Mouse (Mus musculus): Measurements from ENCODE around the gene Gm10073. TPM values are rescaled to one million over a fixed set of nuclear protein-coding genes. Genes with fewer than 3 reads are reported as not detected.
"Not testable (repeated sequence)": the region's sequence is repeated elsewhere in the genome, so short reads cannot be mapped to it uniquely, and the experiment has no call there.

Gene Gm10073
- polyA plus RNA-seq (2016; fragmentation: Nextera tagmentation; extraction: Ambion mirVana) = 6.2 and 8.0 TPM in 2 replicates

DNA sequence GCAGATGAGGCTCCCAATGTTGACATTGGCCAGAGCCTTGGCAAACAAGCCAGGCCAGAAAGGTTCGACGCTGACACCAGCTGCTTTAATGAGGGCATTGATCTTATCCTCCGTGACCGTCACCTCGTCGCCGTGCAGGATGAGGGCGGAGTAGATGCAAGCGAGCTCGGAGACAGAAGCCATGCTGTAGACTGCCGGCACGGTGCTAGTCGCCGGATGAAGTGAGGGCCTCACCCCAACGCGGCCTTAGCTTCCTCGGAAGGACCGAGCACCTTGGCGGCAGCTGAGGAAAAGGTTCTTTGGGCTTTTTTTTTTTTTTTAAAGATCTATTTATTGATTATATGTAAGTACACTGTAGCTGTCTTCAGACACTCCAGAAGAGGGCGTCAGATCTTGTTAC lies at the start of gene Gm10073:
TSS of gene Gm10073 (minus strand) at position 294 of the 400 bp plus-strand sequence.
- peaks cover 15% of the 10 kb centered on the region for H3K4me1 ChIP-seq (replicated peaks)
- 51% methylated on average over 20 of the region's 20 CpGs for WGBS
- H3K4me3 ChIP-seq; H3K9me3 ChIP-seq; H3K36me3 ChIP-seq; H3K27ac ChIP-seq; DNase-seq (ENCODE audit: low spot score): not testable (repeated sequence)
- peaks cover 15% of the 10 kb centered on the region for H3K27me3 ChIP-seq (ENCODE audit: insufficient read depth, poor library complexity, severe bottlenecking)

GRCm38 (mm10) chr8:106623016-106623415 lies 49.8 kb upstream of the Gm10073 start:
- no peaks in the 10 kb centered on the region for H3K9me3 ChIP-seq
- WGBS = 77% methylated on average over 5 of the region's 5 CpGs

GRCm38 (mm10) chr8:106620488-106620887 lies 47.2 kb upstream of the Gm10073 start:
- Histone ChIP-seq H3K9me3 (no peaks in the 10 kb centered on the region), H3K27me3 (ENCODE audit: insufficient read depth, poor library complexity, severe bottlenecking) (no peaks in the 10 kb centered on the region)

More at GRCm38 (mm10) chr8:106623016-106623415, 49.8 kb upstream of the Gm10073 start:
- no peaks in the 10 kb centered on the region for H3K27me3 ChIP-seq (ENCODE audit: insufficient read depth, poor library complexity, severe bottlenecking)
- no peak overlapping the region for H3K4me3 ChIP-seq
- peaks cover 17% of the 10 kb centered on the region for H3K4me1 ChIP-seq (replicated peaks)
- DNase-seq (ENCODE audit: low spot score) = no peak
- no peaks in the 10 kb centered on the region for H3K36me3 ChIP-seq
- H3K27ac ChIP-seq = no peak overlapping the region

DNA sequence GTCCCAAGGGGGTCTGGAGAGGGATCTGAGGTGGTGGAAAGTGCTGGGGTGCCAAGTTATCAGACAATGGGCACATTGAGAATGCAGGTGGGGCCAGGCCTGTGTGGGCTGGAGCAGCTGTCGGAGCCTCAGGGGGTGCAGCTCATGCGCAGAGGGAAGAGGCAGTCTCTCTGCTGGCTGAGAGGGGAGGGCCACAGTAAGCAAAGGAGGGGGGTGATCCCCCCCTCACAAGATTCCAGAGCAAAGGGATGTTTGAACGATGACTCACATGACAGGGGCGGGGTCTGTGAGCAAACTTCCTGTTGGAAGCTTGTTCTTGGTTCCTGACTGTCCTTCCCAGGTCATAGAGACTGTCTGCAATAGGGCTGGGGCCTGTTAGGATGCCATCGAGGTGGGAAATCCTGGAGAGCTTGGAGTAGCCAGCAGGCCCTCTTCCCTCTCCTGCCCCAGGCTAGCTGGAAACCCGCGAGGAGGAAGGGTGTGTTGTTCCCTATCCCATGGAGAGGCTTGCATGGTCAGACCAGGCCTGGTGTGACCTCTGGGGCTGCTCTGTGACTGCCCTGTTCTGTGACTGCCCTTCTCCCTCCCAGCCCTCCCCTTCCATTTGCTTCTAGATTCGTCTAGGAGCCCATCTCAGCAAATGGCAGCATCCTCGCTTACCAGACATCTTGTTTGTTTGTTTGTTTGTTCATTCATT lies 46.4 kb upstream of the Gm10073 start:
- Histone ChIP-seq H3K27me3 (ENCODE audit: insufficient read depth, poor library complexity, severe bottlenecking) (no peaks in the 10 kb centered on the region), H3K4me1 (replicated peaks) (peaks cover 35% of the 10 kb centered on the region), H3K36me3 (no peaks in the 10 kb centered on the region), H3K9me3 (no peaks in the 10 kb centered on the region), H3K4me3 (no peak overlapping the region), H3K27ac (peak overlapping the region; percentile 57)
- WGBS = 47% methylated on average over 9 of the region's 9 CpGs
- DNase-seq (ENCODE audit: low spot score) = peak; percentile 55

More at GRCm38 (mm10) chr8:106620488-106620887, 47.2 kb upstream of the Gm10073 start:
- peak overlapping the region; percentile 57; the same call in 1 of the 2 replicates for H3K27ac ChIP-seq
- H3K4me3 ChIP-seq = no peak overlapping the region
- 90% methylated on average over 2 of the region's 2 CpGs for WGBS
- DNase-seq (ENCODE audit: low spot score) = no peak
- no peaks in the 10 kb centered on the region for H3K36me3 ChIP-seq
- H3K4me1 ChIP-seq (replicated peaks) = peaks cover 31% of the 10 kb centered on the region

- Histone ChIP-seq H3K4me3 (no peak overlapping the region), H3K27ac (no peak overlapping the region), H3K9me3 (no peaks in the 10 kb centered on the region), H3K27me3 (ENCODE audit: insufficient read depth, poor library complexity, severe bottlenecking) (no peaks in the 10 kb centered on the region; the same call in 1 of the 2 replicates), H3K36me3 (no peaks in the 10 kb centered on the region), H3K4me1 (replicated peaks) (peaks cover 38% of the 10 kb centered on the region)
- no peak for DNase-seq (ENCODE audit: low spot score)
- 62% methylated on average over 6 of the region's 6 CpGs for WGBS
These were observed 45.1 kb upstream of the Gm10073 start for GRCm38 (mm10) chr8:106618324-106618723.

DNA sequence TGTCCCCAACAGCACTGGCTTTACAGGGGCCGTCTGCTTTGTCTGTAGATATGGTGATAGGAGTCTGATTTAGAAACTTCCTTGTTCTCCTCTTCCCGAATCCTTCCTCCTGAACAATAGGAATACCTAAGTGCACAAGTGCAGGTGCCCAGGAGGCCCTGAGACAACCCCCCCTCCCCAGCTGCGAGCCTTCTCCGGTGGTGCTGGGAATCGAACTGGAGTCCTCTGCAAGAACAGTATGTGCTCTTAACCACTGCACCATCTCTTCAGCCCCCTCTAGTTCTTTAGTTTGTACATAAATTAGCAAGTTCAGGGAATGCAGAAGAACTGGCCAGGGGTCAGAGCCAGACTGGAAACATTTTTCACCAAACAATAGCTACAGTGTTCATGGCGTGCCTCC lies 44.6 kb upstream of the Gm10073 start:
- no peak for DNase-seq (ENCODE audit: low spot score)
- H3K4me1 ChIP-seq (replicated peaks) = peaks cover 36% of the 10 kb centered on the region
- no peak overlapping the region for H3K4me3 ChIP-seq
- H3K27me3 ChIP-seq (ENCODE audit: insufficient read depth, poor library complexity, severe bottlenecking) = no peaks in the 10 kb centered on the region; the same call in 1 of the 2 replicates
- 83% methylated on average over 6 of the region's 6 CpGs for WGBS
- H3K27ac ChIP-seq = no peak overlapping the region
- H3K9me3 ChIP-seq = no peaks in the 10 kb centered on the region
- H3K36me3 ChIP-seq = no peaks in the 10 kb centered on the region

DNA sequence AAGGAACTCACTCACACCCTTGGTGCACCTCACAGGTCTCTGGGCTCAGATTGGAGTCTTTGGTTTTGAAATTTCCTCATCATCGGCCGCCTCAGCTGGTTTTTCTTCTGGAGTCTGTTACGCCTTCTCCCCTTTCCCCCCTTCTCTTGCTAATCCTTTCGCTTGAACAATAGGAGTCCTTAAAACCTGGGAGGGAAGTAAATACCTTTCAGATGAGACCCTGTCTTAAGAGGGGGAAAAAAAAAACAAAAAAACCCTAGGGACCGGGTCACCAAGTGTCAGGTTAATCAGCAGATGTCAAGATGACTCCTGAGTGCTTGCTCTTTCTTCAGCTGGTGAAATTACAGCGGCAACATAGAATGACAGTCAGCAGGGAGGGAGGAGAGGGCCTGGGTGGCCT lies 43.9 kb upstream of the Gm10073 start:
- 21% methylated on average over 6 of the region's 6 CpGs for WGBS

GRCm38 (mm10) chr8:106616679-106617078 lies 43.4 kb upstream of the Gm10073 start:
- Histone ChIP-seq H3K9me3 (no peaks in the 10 kb centered on the region), H3K27me3 (ENCODE audit: insufficient read depth, poor library complexity, severe bottlenecking) (no peaks in the 10 kb centered on the region; the same call in 1 of the 2 replicates), H3K4me1 (replicated peaks) (peaks cover 46% of the 10 kb centered on the region), H3K4me3 (no peak overlapping the region), H3K36me3 (no peaks in the 10 kb centered on the region), H3K27ac (no peak overlapping the region)
- WGBS = 43% methylated on average over 4 of the region's 4 CpGs
- DNase-seq (ENCODE audit: low spot score) = no peak

More for the DNA sequence above, 43.9 kb upstream of the Gm10073 start:
- peaks cover 41% of the 10 kb centered on the region for H3K4me1 ChIP-seq (replicated peaks)
- no peaks in the 10 kb centered on the region; the same call in 1 of the 2 replicates for H3K27me3 ChIP-seq (ENCODE audit: insufficient read depth, poor library complexity, severe bottlenecking)
- no peak for DNase-seq (ENCODE audit: low spot score)
- H3K9me3 ChIP-seq = no peaks in the 10 kb centered on the region
- H3K4me3 ChIP-seq = no peak overlapping the region
- H3K27ac ChIP-seq = no peak overlapping the region
- H3K36me3 ChIP-seq = no peaks in the 10 kb centered on the region

- Histone ChIP-seq H3K27ac (no peak overlapping the region), H3K4me3 (no peak overlapping the region), H3K27me3 (ENCODE audit: insufficient read depth, poor library complexity, severe bottlenecking) (no peaks in the 10 kb centered on the region; the same call in 1 of the 2 replicates), H3K4me1 (replicated peaks) (peaks cover 49% of the 10 kb centered on the region), H3K9me3 (no peaks in the 10 kb centered on the region), H3K36me3 (no peaks in the 10 kb centered on the region)
- 80% methylated on average over 10 of the region's 10 CpGs for WGBS
- DNase-seq (ENCODE audit: low spot score) = no peak
These were observed 42.5 kb upstream of the Gm10073 start for GRCm38 (mm10) chr8:106615661-106616299.

DNA sequence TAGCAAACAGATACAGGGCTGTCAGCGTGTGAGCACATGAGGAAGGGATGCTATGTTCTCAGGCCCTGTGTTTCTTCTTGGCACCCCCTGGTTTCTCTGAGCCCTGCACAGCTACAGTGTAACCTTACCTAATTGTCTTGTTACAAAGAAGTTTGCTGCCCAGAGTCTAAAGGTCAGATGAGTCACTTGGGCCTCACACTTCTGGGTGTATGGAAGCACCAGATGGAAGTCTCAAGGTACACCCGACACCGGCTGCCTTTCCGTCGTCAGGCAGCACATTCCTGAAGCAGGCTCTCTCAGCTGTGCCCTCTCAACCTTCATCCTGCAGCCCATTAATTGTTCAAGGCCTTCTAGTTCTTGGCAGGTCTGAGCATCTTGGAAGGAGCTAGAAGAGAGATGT lies 41.4 kb upstream of the Gm10073 start:
- no peaks in the 10 kb centered on the region for H3K36me3 ChIP-seq
- no peak overlapping the region for H3K4me3 ChIP-seq
- 37% methylated on average over 5 of the region's 5 CpGs for WGBS
- DNase-seq (ENCODE audit: low spot score) = no peak
- H3K27ac ChIP-seq = no peak overlapping the region
- no peaks in the 10 kb centered on the region; the same call in 1 of the 2 replicates for H3K27me3 ChIP-seq (ENCODE audit: insufficient read depth, poor library complexity, severe bottlenecking)
- peaks cover 39% of the 10 kb centered on the region for H3K4me1 ChIP-seq (replicated peaks)
- H3K9me3 ChIP-seq = no peaks in the 10 kb centered on the region

GRCm38 (mm10) chr8:106612047-106612446 lies 38.8 kb upstream of the Gm10073 start:
- no peak for DNase-seq (ENCODE audit: low spot score)
- Histone ChIP-seq H3K36me3 (no peaks in the 10 kb centered on the region), H3K4me3 (no peak overlapping the region), H3K27ac (no peak overlapping the region; the same call in 1 of the 2 replicates), H3K9me3 (no peaks in the 10 kb centered on the region), H3K27me3 (ENCODE audit: insufficient read depth, poor library complexity, severe bottlenecking) (peaks cover 8% of the 10 kb centered on the region), H3K4me1 (replicated peaks) (peaks cover 25% of the 10 kb centered on the region)
- WGBS = 71% methylated on average over 3 of the region's 3 CpGs

DNA sequence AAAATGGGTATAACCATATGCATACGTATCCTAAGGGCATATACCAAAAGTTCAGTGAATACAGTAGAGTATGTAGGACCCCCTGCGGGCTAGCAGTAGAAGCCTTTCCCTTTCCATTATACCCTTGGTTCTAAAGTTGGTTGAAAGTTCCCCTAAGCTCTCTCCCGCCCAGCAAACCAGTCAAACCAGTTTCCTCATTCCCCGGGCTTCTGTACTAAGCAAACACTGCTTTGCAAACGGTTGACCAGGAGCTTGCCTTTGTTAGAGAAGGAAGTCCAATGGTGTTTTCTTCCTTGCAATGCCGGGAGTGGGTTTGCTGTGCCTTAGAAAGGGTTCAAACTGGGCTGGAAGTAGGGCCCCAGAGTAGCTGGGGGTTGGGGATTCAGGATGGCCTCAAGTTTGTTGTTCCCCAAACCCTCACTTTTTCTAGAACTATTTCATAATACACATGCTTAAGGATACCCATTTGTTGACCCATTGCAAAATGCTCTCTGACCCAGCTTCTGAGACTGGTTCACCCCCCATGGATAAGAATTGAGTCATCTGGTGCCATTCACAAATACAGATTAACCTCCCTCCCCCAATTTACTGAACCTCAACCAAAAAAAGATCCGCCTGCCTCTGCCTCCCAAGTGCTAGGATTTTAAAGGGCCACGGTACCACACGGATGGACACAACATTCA lies 37.8 kb upstream of the Gm10073 start:
- DNase-seq (ENCODE audit: low spot score) = no peak
- H3K4me1 ChIP-seq (replicated peaks) = peaks cover 24% of the 10 kb centered on the region
- 63% methylated on average over 9 of the region's 9 CpGs for WGBS

More for the DNA sequence above, 37.8 kb upstream of the Gm10073 start:
- Histone ChIP-seq H3K9me3 (no peaks in the 10 kb centered on the region), H3K27ac (no peak overlapping the region), H3K27me3 (ENCODE audit: insufficient read depth, poor library complexity, severe bottlenecking) (peaks cover 17% of the 10 kb centered on the region), H3K4me3 (no peak overlapping the region), H3K36me3 (no peaks in the 10 kb centered on the region)

All from hindbrain, embryonic 10.5 days (tissue).